Mouse (Mus musculus) neutrophil, adult 83 days (primary cell): Measurements from ENCODE around the gene Olfr1066. TPM values are rescaled to one million over a fixed set of nuclear protein-coding genes. Genes with fewer than 3 reads are reported as not detected.

Experiments
- total RNA-seq, 2 experiments: library from RNA; stranded (reverse); gene quantifications; one replicate each; pipeline ENCODE4 v1.2.4; 2023

The Olfr1066 gene
- total RNA-seq = not detected

GRCm38 (mm10) chr2:86456169-86456568 is at the start of gene Olfr1066:
Gene Olfr1066, minus strand, starts transcription at chr2:86456269.

GRCm38 (mm10) chr2:86487286-86487685 is 31.2 kb upstream of the Olfr1066 start, which contains the start of gene Olfr228:
Gene Olfr228, minus strand, starts transcription at chr2:86487386.

GRCm38 (mm10) chr2:86450491-86450890 is 5.6 kb downstream of the Olfr1066 start, which contains the start of gene Olfr1065:
Gene Olfr1065, minus strand, starts transcription at chr2:86450591.

GRCm38 (mm10) chr2:86426649-86427048 is 29.4 kb downstream of the Olfr1066 start, which contains the start of gene Olfr1062:
Gene Olfr1062, minus strand, starts transcription at chr2:86426749.

GRCm38 (mm10) chr2:86413950-86414349 is 42.1 kb downstream of the Olfr1066 start, which contains the start of gene Olfr1061:
Gene Olfr1061, minus strand, starts transcription at chr2:86414050.

Other genes starting within 250 kb of the Olfr1066 start
- not detected for gene Olfr1046, start 237.0 kb downstream of the Olfr1066 start, total RNA-seq
- gene Olfr1047, start 224.9 kb downstream of the Olfr1066 start, total RNA-seq = not detected
- gene Olfr1048, start 216.0 kb downstream of the Olfr1066 start, total RNA-seq = not detected
- gene Olfr1049, start 197.9 kb downstream of the Olfr1066 start, total RNA-seq = not detected
- gene Olfr1051, start 177.2 kb downstream of the Olfr1066 start, total RNA-seq = not detected
- gene Olfr1052, start 163.8 kb downstream of the Olfr1066 start, total RNA-seq = not detected
- not detected for gene Olfr1053, start 141.0 kb downstream of the Olfr1066 start, total RNA-seq
- gene Olfr1054, start 120.8 kb downstream of the Olfr1066 start, total RNA-seq = not detected
- gene Olfr1055, start 106.0 kb downstream of the Olfr1066 start, total RNA-seq = not detected
- gene Olfr1056, start 93.8 kb downstream of the Olfr1066 start, total RNA-seq = not detected
- not detected for gene Olfr1057, start 77.9 kb downstream of the Olfr1066 start, total RNA-seq
- not detected for gene Olfr1058, start 67.7 kb downstream of the Olfr1066 start, total RNA-seq
- not detected for gene Olfr1061, start 42.2 kb downstream of the Olfr1066 start, total RNA-seq
- gene Olfr1062, start 29.5 kb downstream of the Olfr1066 start, total RNA-seq = not detected
- not detected for gene Olfr1065, start 5.7 kb downstream of the Olfr1066 start, total RNA-seq
- gene Olfr228, start 31.1 kb upstream of the Olfr1066 start, total RNA-seq = not detected
- not detected for gene Olfr1076, start 52.2 kb upstream of the Olfr1066 start, total RNA-seq
- gene Olfr1079, start 86.2 kb upstream of the Olfr1066 start, total RNA-seq = not detected
- not detected for gene Olfr1080, start 102.0 kb upstream of the Olfr1066 start, total RNA-seq
- not detected for gene Olfr1082, start 142.7 kb upstream of the Olfr1066 start, total RNA-seq
- not detected for gene Olfr1084, start 183.5 kb upstream of the Olfr1066 start, total RNA-seq
- gene Olfr1085, start 205.8 kb upstream of the Olfr1066 start, total RNA-seq = not detected
- not detected for gene Olfr1086, start 223.8 kb upstream of the Olfr1066 start, total RNA-seq
- not detected for gene Olfr1087, start 242.1 kb upstream of the Olfr1066 start, total RNA-seq